ENCODE assay signal across 16 mouse cellular contexts in the genomic region with DNA sequence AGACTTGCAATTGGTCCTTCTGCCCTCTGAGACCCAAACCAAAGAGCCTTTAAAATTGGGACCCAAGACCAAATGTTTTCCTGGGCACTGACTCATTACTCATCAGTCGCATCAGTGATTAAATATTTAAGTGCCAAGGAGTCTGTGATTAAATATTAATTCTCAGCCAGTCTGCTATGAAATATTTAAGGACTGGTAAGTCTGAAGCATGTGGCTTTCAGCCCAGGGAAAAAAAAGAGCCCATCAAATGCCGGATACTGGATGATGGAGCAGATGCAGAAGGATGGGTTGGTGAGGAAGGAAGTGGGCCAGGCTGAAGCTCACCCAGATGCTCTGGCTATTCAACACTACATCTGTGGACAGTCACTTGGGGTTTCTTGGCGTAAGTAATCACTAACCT.
"Had no signal": no experiment of that assay in that cellular context is flagged by ENCODE, and none has a peak within 500 bp of the region (broad histone marks: within the 10 kb centered on the region; RNA-seq: fewer than 3 reads in every experiment).

No protein-coding gene starts in this region.

- H3K9ac ChIP-seq: neural tube, embryonic 12.5 days; neural tube, embryonic 13.5 days; neural tube, embryonic 15.5 days; stomach, embryonic 15.5 days had no signal

- DNase-seq: right cerebral cortex, adult 18-20 months; right cerebral cortex, postnatal 14 days; right cerebral cortex, postnatal 25 days; right cerebral cortex, postnatal 4 days; spleen, adult 18-20 months; thymus, adult 18-20 months; thymus, adult 2 months; thymus, postnatal 14 days; thymus, postnatal 25 days; thymus, postnatal 36 days; thymus, postnatal 4 days had no signal

- H3K9me3 ChIP-seq: neural tube, embryonic 12.5 days; neural tube, embryonic 13.5 days; neural tube, embryonic 15.5 days; stomach, embryonic 15.5 days had no signal

- H3K27ac ChIP-seq: neural tube, embryonic 12.5 days; neural tube, embryonic 13.5 days; neural tube, embryonic 15.5 days; stomach, embryonic 15.5 days; stomach, postnatal 0 days had no signal

- H3K4me1 ChIP-seq: neural tube, embryonic 12.5 days; neural tube, embryonic 13.5 days; neural tube, embryonic 15.5 days; stomach, embryonic 15.5 days had no signal

- H3K27me3 ChIP-seq: neural tube, embryonic 12.5 days; neural tube, embryonic 13.5 days; neural tube, embryonic 15.5 days; stomach, embryonic 15.5 days had no signal

- H3K4me2 ChIP-seq: neural tube, embryonic 12.5 days; neural tube, embryonic 13.5 days; neural tube, embryonic 15.5 days; stomach, embryonic 15.5 days had no signal

- H3K4me3 ChIP-seq: neural tube, embryonic 12.5 days; neural tube, embryonic 13.5 days; neural tube, embryonic 15.5 days; stomach, embryonic 15.5 days had no signal

- H3K36me3 ChIP-seq: neural tube, embryonic 12.5 days; neural tube, embryonic 13.5 days; neural tube, embryonic 15.5 days; stomach, embryonic 15.5 days had no signal
